Mouse (Mus musculus) lung, embryonic 14.5 days (tissue): ENCODE data around the gene Rhod. TPM values are rescaled to one million over a fixed set of nuclear protein-coding genes. Genes with fewer than 3 reads are reported as not detected.

ENCODE experiments used
- ATAC-seq: fragments of 200-750 bp; cut with Nextera tagmentation; 2 replicates; pipeline ENCODE4 v1.8.0; 2017; ENCODE audit warnings: mild to moderate bottlenecking, moderate TSS enrichment, moderate library complexity; ENCODE audit not compliant: insufficient read depth
- DNase-seq: peaks from one replicate; pipeline ENCODE4 v3.0.0-alpha.2; 2015
- H3K27ac ChIP-seq: fragments of 300-500 bp; sonication (generic); 2 replicates; pipeline ENCODE4 v1.5.1; 2014; ENCODE audit warnings: low read depth, mild to moderate bottlenecking, moderate library complexity
- H3K27me3 ChIP-seq: fragments of 300-500 bp; sonication (generic); 2 replicates; pipeline ENCODE4 v1.6.1; 2014; ENCODE audit warnings: low read length, control low read depth; ENCODE audit not compliant: insufficient read depth
- H3K36me3 ChIP-seq: fragments of 300-500 bp; sonication (generic); 2 replicates; pipeline ENCODE4 v1.6.1; 2014; ENCODE audit warnings: control low read depth; ENCODE audit not compliant: insufficient read depth
- H3K4me1 ChIP-seq: fragments of 300-500 bp; sonication (generic); 2 replicates; pipeline ENCODE4 v1.6.1; 2014; ENCODE audit warnings: antibody characterized with exemption, control low read depth; ENCODE audit not compliant: insufficient read depth
- H3K4me2 ChIP-seq: fragments of 300-500 bp; sonication (generic); 2 replicates; pipeline ENCODE4 v1.6.1; 2014; ENCODE audit warnings: mild to moderate bottlenecking
- H3K4me3 ChIP-seq: fragments of 300-500 bp; sonication (generic); 2 replicates; pipeline ENCODE4 v1.5.1; 2014; ENCODE audit warnings: low read depth, low read length
- H3K9ac ChIP-seq: fragments of 300-500 bp; sonication (generic); 2 replicates; pipeline ENCODE4 v1.6.1; 2014
- H3K9me3 ChIP-seq: fragments of 300-500 bp; sonication (generic); 2 replicates; pipeline ENCODE4 v1.6.1; 2016; ENCODE audit warnings: low read depth, low read length, control low read depth
- CTCF ChIP-seq: IDR thresholded peaks from 2 replicates; pipeline ENCODE4 v1.5.1; 2016; ENCODE audit warnings: antibody characterized with exemption, low read depth
- whole genome bisulfite sequencing: fragments of 180-500 bp; shearing (Covaris S2); extraction: QIAGEN DNeasy Blood & Tissue Kit; methylation state at CpG from one replicate; pipeline ENCODE4 v1.1.7; 2014; 5-methylcytosine and 5-hydroxymethylcytosine counted together
- polyA plus RNA-seq: library from polyadenylated mRNA; unstranded; fragments of >200 nt; fragmentation: Nextera tagmentation; extraction: Ambion mirVana; gene quantifications from 2 replicates; pipeline ENCODE4 v1.2.1, GENCODE M21; 2014

The Rhod gene
- polyA plus RNA-seq, 1 experiment from 2014 or later = 46.0 TPM

- DNase-seq (no peak), ATAC-seq (no peak)
- Histone ChIP-seq H3K27ac (no peak overlapping the region), H3K27me3 (no peaks in the 10 kb centered on the region), H3K4me3 (no peak overlapping the region), H3K9ac (no peak overlapping the region), H3K4me1 (no peaks in the 10 kb centered on the region), H3K4me2 (no peak overlapping the region), H3K9me3 (no peaks in the 10 kb centered on the region), H3K36me3 (no peaks in the 10 kb centered on the region)
- TF ChIP-seq CTCF = no peak
- WGBS = 59% methylated on average over 5 of the region's 5 CpGs
Measured at GRCm38 (mm10) chr19:4450666-4451065, 11.4 kb upstream of the Rhod start.

GRCm38 (mm10) chr19:4449230-4449629 lies 10.0 kb upstream of the Rhod start:
- no peak for DNase-seq
- Histone ChIP-seq H3K36me3 (no peaks in the 10 kb centered on the region), H3K9ac (no peak overlapping the region), H3K4me2 (no peak overlapping the region), H3K27ac (no peak overlapping the region), H3K27me3 (no peaks in the 10 kb centered on the region), H3K9me3 (no peaks in the 10 kb centered on the region), H3K4me1 (no peaks in the 10 kb centered on the region), H3K4me3 (no peak overlapping the region)
- WGBS = 95% methylated on average over 9 of the region's 9 CpGs
- no peak for TF ChIP-seq CTCF
- ATAC-seq = no peak

GRCm38 (mm10) chr19:4447445-4447844 lies 8.2 kb upstream of the Rhod start:
- H3K4me2 ChIP-seq = no peak overlapping the region
- no peaks in the 10 kb centered on the region for H3K36me3 ChIP-seq
- no peak for TF ChIP-seq CTCF
- H3K27ac ChIP-seq = no peak overlapping the region
- H3K4me1 ChIP-seq = no peaks in the 10 kb centered on the region
- 88% methylated on average over 9 of the region's 9 CpGs for WGBS
- H3K27me3 ChIP-seq = no peaks in the 10 kb centered on the region
- H3K4me3 ChIP-seq = no peak overlapping the region
- no peak for DNase-seq
- H3K9ac ChIP-seq = no peak overlapping the region
- no peak for ATAC-seq
- no peaks in the 10 kb centered on the region for H3K9me3 ChIP-seq

GRCm38 (mm10) chr19:4446661-4447420 lies 7.6 kb upstream of the Rhod start:
- Histone ChIP-seq H3K4me2 (no peak overlapping the region), H3K9ac (no peak overlapping the region), H3K27me3 (no peaks in the 10 kb centered on the region), H3K27ac (no peak overlapping the region), H3K36me3 (no peaks in the 10 kb centered on the region), H3K4me1 (0 out of 2 replicates have a peak, but pooled peaks cover under 1% of the 10 kb centered on the region), H3K9me3 (no peaks in the 10 kb centered on the region), H3K4me3 (no peak overlapping the region)
- DNase-seq (no peak), ATAC-seq (no peak)
- no peak for TF ChIP-seq CTCF
- 82% methylated on average over 8 of the region's 8 CpGs for WGBS

DNA sequence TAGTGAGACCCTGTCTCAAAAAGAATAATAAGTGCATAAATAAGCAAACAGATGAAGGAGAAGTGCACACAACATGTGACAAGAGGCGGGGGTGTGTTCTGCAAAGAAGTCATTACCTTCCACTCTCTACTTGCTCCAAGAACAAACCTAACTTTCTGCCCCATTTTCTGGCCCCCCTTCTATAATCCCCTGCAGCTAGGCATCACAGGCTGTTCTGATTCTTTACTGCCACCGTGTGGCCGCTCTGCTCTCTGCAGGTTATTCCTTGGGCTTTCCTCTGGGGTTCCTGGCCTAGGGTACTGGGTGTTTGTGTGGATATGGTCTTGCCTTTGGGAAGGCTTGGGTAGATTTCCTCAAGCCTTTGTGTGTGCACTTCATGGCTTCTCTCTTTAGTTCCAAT lies 3.2 kb upstream of the Rhod start:
- WGBS = 6% methylated on average over 3 of the region's 3 CpGs
- Histone ChIP-seq H3K4me2 (no peak overlapping the region), H3K27me3 (no peaks in the 10 kb centered on the region), H3K4me1 (peaks cover 15% of the 10 kb centered on the region), H3K9me3 (no peaks in the 10 kb centered on the region), H3K27ac (peak overlapping the region; percentile 12; the same call in 1 of the 2 replicates), H3K36me3 (no peaks in the 10 kb centered on the region), H3K9ac (no peak overlapping the region), H3K4me3 (no peak overlapping the region)
- peak; percentile 92 for TF ChIP-seq CTCF
- ATAC-seq (no peak; the same call in 1 of the 2 replicates), DNase-seq (peak; percentile 88)

DNA sequence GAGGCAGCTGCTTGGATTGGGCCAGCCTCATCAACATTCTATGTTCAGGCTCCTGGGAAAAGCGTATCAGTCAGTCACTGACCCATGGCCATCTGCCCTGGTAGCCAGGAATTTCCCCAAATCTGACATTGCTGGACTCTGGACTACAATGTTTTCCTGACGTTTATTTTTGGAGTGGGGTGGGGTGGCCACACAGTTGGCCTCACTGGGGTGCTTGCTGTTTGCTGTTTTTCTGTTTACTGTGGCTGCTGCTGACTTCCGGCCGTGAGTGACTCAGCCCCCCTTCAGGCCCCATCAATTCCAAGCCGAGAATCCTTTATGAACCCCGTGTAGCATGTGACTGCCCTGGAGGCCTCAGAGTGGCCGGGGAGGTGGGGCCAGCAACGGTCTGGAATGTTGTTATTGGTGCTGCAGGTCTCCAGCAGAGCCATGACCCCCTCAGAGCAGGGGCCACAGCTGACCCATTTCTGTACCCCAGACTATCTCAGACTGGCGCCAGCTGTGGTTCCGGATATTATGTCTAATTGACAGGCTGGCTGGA lies 2.5 kb upstream of the Rhod start:
- Histone ChIP-seq H3K27me3 (no peaks in the 10 kb centered on the region), H3K4me3 (no peak overlapping the region), H3K4me1 (peaks cover 15% of the 10 kb centered on the region), H3K4me2 (no peak overlapping the region), H3K27ac (peak overlapping the region; percentile 12; the same call in 1 of the 2 replicates), H3K9me3 (no peaks in the 10 kb centered on the region), H3K9ac (no peak overlapping the region), H3K36me3 (no peaks in the 10 kb centered on the region)
- no peak for TF ChIP-seq CTCF
- DNase-seq = peak; percentile 45
- WGBS = 27% methylated on average over 10 of the region's 10 CpGs
- ATAC-seq = 0 out of 2 replicates have a peak, but pooled peaks have one; percentile 23

DNA sequence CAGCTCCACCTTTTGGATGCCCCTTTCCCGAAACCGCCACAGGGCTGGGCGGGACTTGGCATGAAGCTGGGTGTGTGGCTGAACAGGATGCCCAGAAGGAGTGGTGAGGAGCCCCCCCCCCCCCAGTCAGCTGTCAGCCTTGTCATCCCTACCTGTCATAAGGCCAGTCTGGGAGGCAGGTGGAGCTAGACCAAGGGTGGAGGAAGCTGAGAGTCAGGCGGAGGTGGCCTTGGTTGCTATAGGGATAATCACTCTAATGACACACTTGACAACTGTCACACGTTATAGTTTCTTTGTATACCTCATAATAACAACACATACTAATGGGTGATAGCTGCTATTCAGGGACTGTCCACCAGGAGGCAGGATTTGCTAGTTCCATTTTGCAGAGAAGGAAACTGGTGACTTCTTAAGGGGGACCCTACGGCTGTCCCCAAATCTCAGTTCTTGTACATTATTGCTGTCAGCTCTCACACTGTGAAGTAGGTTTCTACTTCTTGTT lies 1.9 kb upstream of the Rhod start:
- Histone ChIP-seq H3K4me2 (peak overlapping the region; percentile 88; the same call in 1 of the 2 replicates), H3K4me1 (peaks cover 15% of the 10 kb centered on the region), H3K4me3 (no peak overlapping the region; the same call in 1 of the 2 replicates), H3K27me3 (no peaks in the 10 kb centered on the region), H3K9me3 (no peaks in the 10 kb centered on the region), H3K36me3 (peaks cover 4% of the 10 kb centered on the region; the same call in 1 of the 2 replicates), H3K27ac (no peak overlapping the region), H3K9ac (no peak overlapping the region)
- WGBS = 22% methylated on average over 6 of the region's 6 CpGs
- ATAC-seq (no peak), DNase-seq (peak; percentile 73)
- peak; percentile 77 for TF ChIP-seq CTCF
